Mouse (Mus musculus) left cerebral cortex, postnatal 36 days (tissue): Measurements from ENCODE around the gene Mitf. TPM values are rescaled to one million over a fixed set of nuclear protein-coding genes. Genes with fewer than 3 reads are reported as not detected.

Experiments
- DNase-seq, 2 experiments: peaks; one replicate each; pipeline ENCODE4 v3.0.0; 2021 to 2022; ENCODE audit warnings: low spot score in 2 of 2, mixed read lengths in 1 of 2
- intact Hi-C: fragments of 180-260 bp; cut with DNase I; formaldehyde crosslinking; loops from one replicate; pipeline ENCODE4 v1.15.1; 2025
- total RNA-seq, 2 experiments: library from RNA; stranded (reverse); gene quantifications; 2 replicates each; pipeline ENCODE4 v1.2.3; 2021

Gene Mitf
- total RNA-seq, 2 experiments from 2014 or later, result 6.5 to 8.8 TPM

- DNase-seq, result no peak
- intact Hi-C loops, result no loop called here
Observed at GRCm38 (mm10) chr6:97995606-97996307, 188.9 kb downstream of the Mitf start.

- intact Hi-C loops, result no loop called here
- no peak for DNase-seq
Observed at GRCm38 (mm10) chr6:98001551-98001950, 194.7 kb downstream of the Mitf start.

- DNase-seq, result no peak
- intact Hi-C loops, result loop anchor here (2.0 kb wide), 1 partner anchor 244 kb away; no protein-coding TSS in a partner anchor
Observed at GRCm38 (mm10) chr6:98003114-98003513, 196.3 kb downstream of the Mitf start.

- intact Hi-C loops, result loop anchor here (1.0 kb wide), 1 partner anchor 244 kb away; no protein-coding TSS in a partner anchor
- DNase-seq, result no peak
Observed at GRCm38 (mm10) chr6:98005566-98005965, 198.7 kb downstream of the Mitf start.

GRCm38 (mm10) chr6:98015066-98015465 lies 208.2 kb downstream of the Mitf start:
- intact Hi-C loops, result no loop called here
- no peak for DNase-seq

GRCm38 (mm10) chr6:98015819-98016218 lies 209.0 kb downstream of the Mitf start:
- intact Hi-C loops, result no loop called here
- no peak for DNase-seq

GRCm38 (mm10) chr6:98023876-98024275 lies 217.0 kb downstream of the Mitf start:
- no peak for DNase-seq
- intact Hi-C loops, result no loop called here

- intact Hi-C loops, result no loop called here
- no peak for DNase-seq
Observed at GRCm38 (mm10) chr6:98038513-98038912, 231.7 kb downstream of the Mitf start.

- intact Hi-C loops, result no loop called here
- no peak for DNase-seq
Observed at GRCm38 (mm10) chr6:98041795-98042194, 234.9 kb downstream of the Mitf start.

GRCm38 (mm10) chr6:98046295-98047108 lies 239.7 kb downstream of the Mitf start:
- DNase-seq, result peak in 1 of 2 experiments; percentile 22
- intact Hi-C loops, result no loop called here

- DNase-seq, result no peak
- intact Hi-C loops, result no loop called here
Observed at GRCm38 (mm10) chr6:98047741-98048140, 240.9 kb downstream of the Mitf start.

- no peak for DNase-seq
- intact Hi-C loops, result no loop called here
Observed at GRCm38 (mm10) chr6:98048671-98049438, 242.0 kb downstream of the Mitf start.

- intact Hi-C loops, result no loop called here
- DNase-seq, result no peak
Observed at GRCm38 (mm10) chr6:98049551-98049950, 242.7 kb downstream of the Mitf start.

- DNase-seq, result no peak
- intact Hi-C loops, result no loop called here
Observed at GRCm38 (mm10) chr6:98061878-98062277, 255.0 kb downstream of the Mitf start.

GRCm38 (mm10) chr6:98064926-98065325 lies 258.1 kb downstream of the Mitf start:
- intact Hi-C loops, result no loop called here
- no peak for DNase-seq

- DNase-seq, result no peak
- intact Hi-C loops, result no loop called here
Observed at GRCm38 (mm10) chr6:98066420-98066819, 259.6 kb downstream of the Mitf start.
